Mouse (Mus musculus) liver (tissue): ENCODE measurements at regions not wholly inside any gene's neighbourhood (a gene's known extent, or its start where the extent isn't known, plus 50 kb on each side); places are given as distances from the start of the nearest gene placed in this dataset.

Experiments
- DNase-seq: peaks from one replicate; pipeline ENCODE4 v3.0.0-alpha.2; 2020; ENCODE audit warnings: mixed read lengths

GRCm38 (mm10) chr13:44360016-44360415, 369.3 kb upstream of the Jarid2 start:
- DNase-seq: no peak

GRCm38 (mm10) chr13:44360725-44361290, 368.5 kb upstream of the Jarid2 start:
- DNase-seq: no peak

GRCm38 (mm10) chr13:44362293-44363005, 366.8 kb upstream of the Jarid2 start:
- no peak for DNase-seq

GRCm38 (mm10) chr13:44363016-44363415, 366.3 kb upstream of the Jarid2 start:
- DNase-seq: no peak

- DNase-seq: no peak
Observed at GRCm38 (mm10) chr13:44369301-44369700, 360.0 kb upstream of the Jarid2 start.

- no peak for DNase-seq
Observed at GRCm38 (mm10) chr13:44372361-44372877, 356.9 kb upstream of the Jarid2 start.

GRCm38 (mm10) chr13:44375476-44376159, 353.7 kb upstream of the Jarid2 start:
- DNase-seq: no peak

- DNase-seq: no peak
Observed at GRCm38 (mm10) chr13:44376160-44376488, 353.1 kb upstream of the Jarid2 start.

GRCm38 (mm10) chr13:44381721-44382450, 347.4 kb upstream of the Jarid2 start:
- DNase-seq: no peak

- no peak for DNase-seq
Observed at GRCm38 (mm10) chr13:44383322-44383721, 346.0 kb upstream of the Jarid2 start.

GRCm38 (mm10) chr13:44386767-44387166, 342.5 kb upstream of the Jarid2 start:
- DNase-seq: no peak

- no peak for DNase-seq
Observed at GRCm38 (mm10) chr13:44389696-44390095, 339.6 kb upstream of the Jarid2 start.

GRCm38 (mm10) chr13:44390666-44391390, 338.4 kb upstream of the Jarid2 start:
- DNase-seq: no peak

- no peak for DNase-seq
Observed at GRCm38 (mm10) chr13:44394016-44394415, 335.3 kb upstream of the Jarid2 start.

GRCm38 (mm10) chr13:44398613-44399369, 330.5 kb upstream of the Jarid2 start:
- DNase-seq: no peak

- no peak for DNase-seq
Observed at GRCm38 (mm10) chr13:44399370-44399685, 329.9 kb upstream of the Jarid2 start.

GRCm38 (mm10) chr13:44399831-44400321, 329.4 kb upstream of the Jarid2 start:
- no peak for DNase-seq

- no peak for DNase-seq
Observed at GRCm38 (mm10) chr13:44404010-44404575, 325.2 kb upstream of the Jarid2 start.

GRCm38 (mm10) chr13:44407307-44407706, 322.0 kb upstream of the Jarid2 start:
- no peak for DNase-seq

GRCm38 (mm10) chr13:44408619-44408959, 320.7 kb upstream of the Jarid2 start:
- no peak for DNase-seq

- DNase-seq: peak; percentile 40
Observed at GRCm38 (mm10) chr13:44408960-44409719, 320.1 kb upstream of the Jarid2 start.
